Mouse (Mus musculus) cortical plate, adult 2 months (tissue): ENCODE measurements at regions not wholly inside any gene's neighbourhood (a gene's known extent, or its start where the extent isn't known, plus 50 kb on each side); places are given as distances from the start of the nearest gene placed in this dataset.

ENCODE experiments used
- CTCF ChIP-seq: fragments of 200-500 bp; IDR thresholded peaks from 2 replicates; pipeline ENCODE4 v1.5.1; 2011; ENCODE audit warnings: mild to moderate bottlenecking, control low read depth, low read length; ENCODE audit not compliant: insufficient read depth; ENCODE audit errors: extremely low read depth
- POLR2A ChIP-seq: fragments of 200-500 bp; IDR thresholded peaks from 2 replicates; pipeline ENCODE4 v1.6.1; 2011; ENCODE audit warnings: mild to moderate bottlenecking, low read length, control low read depth; ENCODE audit not compliant: insufficient read depth; ENCODE audit errors: extremely low read depth

- TF ChIP-seq CTCF (no peak), POLR2A (no peak)
Measured at GRCm38 (mm10) chr7:137979361-137979760, 418.2 kb downstream of the Tcerg1l start.
